Mouse (Mus musculus): ENCODE results near the gene Hcls1.

Hcls1 gene

GRCm38 (mm10) chr16:36989999-36990625, 55.3 kb downstream of the Hcls1 start, which contains the start of gene Fbxo40:
Gene Fbxo40 (minus strand): TSS chr16:36990467.
- no peak for DNase-seq

GRCm38 (mm10) chr16:36997650-36998049, 62.9 kb downstream of the Hcls1 start:
- DNase-seq: no peak

- no peak for DNase-seq
Observed at GRCm38 (mm10) chr16:36999366-36999972, 64.7 kb downstream of the Hcls1 start.

DNA sequence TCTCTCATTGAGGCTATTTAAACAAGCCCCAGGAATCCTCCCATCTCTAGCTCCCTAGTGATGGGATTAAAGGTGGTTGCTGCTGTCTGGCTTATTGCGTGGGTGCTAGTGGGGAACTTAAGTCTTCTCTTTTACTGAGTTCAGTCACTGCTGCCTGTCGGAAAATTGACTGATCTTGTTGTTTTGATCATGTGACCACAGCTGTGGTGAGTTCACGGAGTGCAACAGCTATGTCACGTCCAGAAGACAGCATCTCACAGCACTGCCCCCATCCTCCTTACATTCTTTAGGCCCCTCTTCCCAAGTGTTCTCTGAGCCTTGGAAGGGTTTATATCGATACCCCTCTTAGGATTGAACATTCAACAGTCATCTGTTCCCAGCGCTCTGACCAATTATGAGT, 74.5 kb downstream of the Hcls1 start:
- no peak for DNase-seq

GRCm38 (mm10) chr16:37010370-37010769, 75.6 kb downstream of the Hcls1 start:
- peak; percentile 39 for DNase-seq

- peak; percentile 95 for DNase-seq
Observed at GRCm38 (mm10) chr16:37011061-37011921, 76.5 kb downstream of the Hcls1 start, which contains the start of gene Polq. Gene Polq (plus strand): TSS chr16:37011786.

- no peak for DNase-seq
Observed at GRCm38 (mm10) chr16:37011922-37012289, 77.1 kb downstream of the Hcls1 start.

- DNase-seq: no peak
Observed at GRCm38 (mm10) chr16:37012336-37012735, 77.6 kb downstream of the Hcls1 start.

Measured in thymus, postnatal 14 days (tissue).